ENCODE assay signal across 33 mouse cellular contexts in genomic region chr2:170446843-170447383, GRCm38 (mm10). TPM values are rescaled to one million over a fixed set of nuclear protein-coding genes. Genes with fewer than 3 reads are reported as not detected.
A peak's percentile ranks its signal among the peaks of the same experiment; 100 is the strongest.
DNase-seq lines count a peak whose midpoint lies in the region; ATAC-seq and TF ChIP-seq lines count a peak whose summit lies in the region.
"Had no signal": no experiment of that assay in that cellular context is flagged by ENCODE, and none has a peak within 500 bp of the region (broad histone marks: within the 10 kb centered on the region; RNA-seq: fewer than 3 reads in every experiment).

No protein-coding gene starts in this region.

- no peak for TF ChIP-seq EP300 in stomach, postnatal 0 days (optimal IDR thresholded peaks at IDR 0.05)

- H3K4me3 ChIP-seq in embryonic facial prominence, embryonic 14.5 days (ENCODE audit: low read depth, low read length) = no peak overlapping the region
- H3K4me3 ChIP-seq in embryonic facial prominence, embryonic 10.5 days = no peak overlapping the region
- no peak overlapping the region for H3K4me3 ChIP-seq in neural tube, embryonic 13.5 days
- H3K4me3 ChIP-seq in stomach, postnatal 0 days (ENCODE audit: low read depth, low read length) = no peak overlapping the region
- no peak overlapping the region for H3K4me3 ChIP-seq in thymus, adult 2 months (ENCODE audit: control insufficient read depth, insufficient read depth, low read length)
- H3K4me3 ChIP-seq: forebrain, embryonic 12.5 days; gastrocnemius, adult 2 months; hindbrain, embryonic 10.5 days; intestine, embryonic 15.5 days; left cerebral cortex, adult 2 months; midbrain, embryonic 10.5 days; myocyte had no signal

- H3K4me2 ChIP-seq in embryonic facial prominence, embryonic 14.5 days (ENCODE audit: low read depth, low read length) = no peak overlapping the region
- no peak overlapping the region for H3K4me2 ChIP-seq in neural tube, embryonic 13.5 days
- no peak overlapping the region for H3K4me2 ChIP-seq in stomach, postnatal 0 days (replicated peaks; ENCODE audit: low read depth)
- H3K4me2 ChIP-seq: forebrain, embryonic 12.5 days; heart, embryonic 11.5 days; intestine, embryonic 15.5 days had no signal

- no peaks in the 10 kb centered on the region for H3K4me1 ChIP-seq in embryonic facial prominence, embryonic 14.5 days (ENCODE audit: control insufficient read depth, insufficient read depth, low read length)
- no peaks in the 10 kb centered on the region; the same call in 1 of the 2 replicates for H3K4me1 ChIP-seq in embryonic facial prominence, embryonic 10.5 days
- H3K4me1 ChIP-seq in neural tube, embryonic 13.5 days (replicated peaks) = peaks cover 9% of the 10 kb centered on the region
- H3K4me1 ChIP-seq in stomach, postnatal 0 days (replicated peaks; ENCODE audit: control insufficient read depth, insufficient read depth) = peaks cover 2% of the 10 kb centered on the region
- no peaks in the 10 kb centered on the region for H3K4me1 ChIP-seq in thymus, adult 2 months (replicated peaks; ENCODE audit: control insufficient read depth, insufficient read depth, low read length)
- H3K4me1 ChIP-seq: intestine, embryonic 15.5 days had no signal

- H3K36me3 ChIP-seq in embryonic facial prominence, embryonic 14.5 days (ENCODE audit: control insufficient read depth, insufficient read depth, low read length) = no peaks in the 10 kb centered on the region
- H3K36me3 ChIP-seq in embryonic facial prominence, embryonic 10.5 days (replicated peaks) = no peaks in the 10 kb centered on the region
- H3K36me3 ChIP-seq in neural tube, embryonic 13.5 days = no peaks in the 10 kb centered on the region
- H3K36me3 ChIP-seq in stomach, postnatal 0 days (ENCODE audit: control insufficient read depth, insufficient read depth, low read length) = no peaks in the 10 kb centered on the region
- H3K36me3 ChIP-seq in thymus, adult 2 months (ENCODE audit: control insufficient read depth, insufficient read depth, low read length) = no peaks in the 10 kb centered on the region
- H3K36me3 ChIP-seq: forebrain, embryonic 12.5 days; hindbrain, embryonic 10.5 days; intestine, embryonic 15.5 days; midbrain, embryonic 10.5 days had no signal

- no peak for TF ChIP-seq CTCF in stomach, postnatal 0 days (IDR thresholded peaks at IDR 0.05; ENCODE audit: low read depth)
- TF ChIP-seq CTCF in thymus, adult 2 months (IDR thresholded peaks at IDR 0.05; ENCODE audit: borderline replicate concordance, control insufficient read depth, extremely low read depth, insufficient read depth, low read length, poor library complexity) = no peak

- peak; percentile 51 for ATAC-seq in embryonic facial prominence, embryonic 14.5 days (ENCODE audit: low read depth)
- ATAC-seq in neural tube, embryonic 13.5 days (ENCODE audit: low read depth) = no peak
- peak; percentile 65 for ATAC-seq in stomach, postnatal 0 days (ENCODE audit: low FRiP score, low TSS enrichment)
- ATAC-seq: hindbrain, embryonic 16.5 days; intestine, embryonic 15.5 days; midbrain, embryonic 16.5 days had no signal

- H3K27ac ChIP-seq in embryonic facial prominence, embryonic 14.5 days (replicated peaks; ENCODE audit: low read depth, low read length) = no peak overlapping the region
- H3K27ac ChIP-seq in embryonic facial prominence, embryonic 10.5 days (replicated peaks) = no peak overlapping the region
- peak overlapping the region; percentile 65; the same call in 1 of the 2 replicates for H3K27ac ChIP-seq in neural tube, embryonic 13.5 days (replicated peaks)
- peak overlapping the region; percentile 61 for H3K27ac ChIP-seq in stomach, postnatal 0 days (replicated peaks)
- no peak overlapping the region for H3K27ac ChIP-seq in thymus, adult 2 months (ENCODE audit: control insufficient read depth, insufficient read depth, low read length)
- H3K27ac ChIP-seq: forebrain, embryonic 12.5 days; gastrocnemius, adult 2 months; hindbrain, embryonic 10.5 days; intestine, embryonic 15.5 days; left cerebral cortex, adult 2 months; midbrain, embryonic 10.5 days had no signal

- no peak for DNase-seq in embryonic facial prominence, embryonic 14.5 days (ENCODE audit: low spot score)
- DNase-seq in embryonic facial prominence, embryonic 10.5 days (ENCODE audit: low spot score) = no peak
- no peak for DNase-seq in neural tube, embryonic 10.5 days (ENCODE audit: extremely low spot score, low spot score)
- DNase-seq in adrenal gland, postnatal 14 days = peak; percentile 37
- DNase-seq in stomach, postnatal 0 days (ENCODE audit: low spot score) = peak; percentile 53
- no peak for DNase-seq in gastrocnemius, adult 8-10 months (ENCODE audit: low spot score in 2 of 2)
- DNase-seq in thymus, adult 2 months = no peak
- DNase-seq: cerebellum, adult 11-12 months; gastrocnemius, adult 2 months; left cerebral cortex, postnatal 4 days; thymus, postnatal 4 days had no signal

- no peak for TF ChIP-seq POLR2A in thymus, adult 2 months (IDR thresholded peaks at IDR 0.05; ENCODE audit: control insufficient read depth, extremely low read depth, insufficient read depth, low read length, poor library complexity)

- WGBS in embryonic facial prominence, embryonic 14.5 days = 69% methylated on average over 5 of the region's 5 CpGs
- WGBS in embryonic facial prominence, embryonic 10.5 days = 80% methylated on average over 5 of the region's 5 CpGs
- WGBS in neural tube, embryonic 13.5 days = 69% methylated on average over 5 of the region's 5 CpGs
- 58% methylated on average over 5 of the region's 5 CpGs for WGBS in stomach, postnatal 0 days
- 88% methylated on average over 5 of the region's 5 CpGs for WGBS in thymus, adult 2 months

- H3K9me3 ChIP-seq in embryonic facial prominence, embryonic 14.5 days (ENCODE audit: control insufficient read depth, low read length) = no peaks in the 10 kb centered on the region
- no peaks in the 10 kb centered on the region for H3K9me3 ChIP-seq in embryonic facial prominence, embryonic 10.5 days
- H3K9me3 ChIP-seq in neural tube, embryonic 13.5 days = no peaks in the 10 kb centered on the region
- no peaks in the 10 kb centered on the region for H3K9me3 ChIP-seq in stomach, postnatal 0 days (ENCODE audit: control insufficient read depth, low read length)
- H3K9me3 ChIP-seq: forebrain, embryonic 12.5 days; hindbrain, embryonic 10.5 days; intestine, embryonic 15.5 days; midbrain, embryonic 10.5 days had no signal

- H3K9ac ChIP-seq in embryonic facial prominence, embryonic 14.5 days (ENCODE audit: low read depth, low read length) = no peak overlapping the region
- H3K9ac ChIP-seq in neural tube, embryonic 13.5 days = no peak overlapping the region
- no peak overlapping the region for H3K9ac ChIP-seq in stomach, postnatal 0 days (ENCODE audit: low read length)
- H3K9ac ChIP-seq: forebrain, embryonic 12.5 days; intestine, embryonic 15.5 days had no signal

- no peaks in the 10 kb centered on the region for H3K27me3 ChIP-seq in embryonic facial prominence, embryonic 14.5 days (replicated peaks; ENCODE audit: control insufficient read depth, insufficient read depth, low read length)
- peaks cover 4% of the 10 kb centered on the region; the same call in 1 of the 2 replicates for H3K27me3 ChIP-seq in embryonic facial prominence, embryonic 10.5 days (replicated peaks; ENCODE audit: low read depth, poor library complexity, severe bottlenecking)
- peaks cover 5% of the 10 kb centered on the region; the same call in 1 of the 2 replicates for H3K27me3 ChIP-seq in neural tube, embryonic 13.5 days
- H3K27me3 ChIP-seq in stomach, postnatal 0 days (ENCODE audit: control insufficient read depth, insufficient read depth, low read length) = no peaks in the 10 kb centered on the region
- no peaks in the 10 kb centered on the region for H3K27me3 ChIP-seq in thymus, adult 2 months (ENCODE audit: control insufficient read depth, insufficient read depth, low read length)
- H3K27me3 ChIP-seq: intestine, embryonic 15.5 days had no signal

RNA-seq across cellular contexts. Expression of gene Bcas1, which starts 19.3 kb away (rescaled TPM):
- polyA plus RNA-seq in embryonic facial prominence, embryonic 14.5 days (2014; fragmentation: Nextera tagmentation; extraction: Ambion mirVana) = 0.90 and 2.5 TPM in 2 replicates
- 0.92 and 1.2 TPM in 2 replicates for polyA plus RNA-seq in embryonic facial prominence, embryonic 10.5 days (2016; fragmentation: Nextera tagmentation; extraction: Ambion mirVana)
- polyA plus RNA-seq in neural tube, embryonic 13.5 days (2015; fragmentation: Nextera tagmentation; extraction: Ambion mirVana) = 15.6 and 15.7 TPM in 2 replicates
- 0.30 and 0.49 TPM in 2 replicates for total RNA-seq in adrenal gland, postnatal 14 days (2021)
- polyA plus RNA-seq in stomach, postnatal 0 days (2015; fragmentation: Nextera tagmentation; extraction: Ambion mirVana) = 33.0 and 34.7 TPM in 2 replicates
- 1 to 10 TPM in 2 of 4 experiments, under 1 TPM in 2; 0.41 to 1.5 (median 0.92) TPM for total RNA-seq in gastrocnemius, adult 8-10 months (2022)
- polyA plus RNA-seq in thymus, adult 2 months (2012; rRNA removed) = 0.32 and 0.43 TPM in 2 replicates
- total RNA-seq: liver, adult 2 months had no signal
- polyA plus RNA-seq: kidney, embryonic 14.5 days had no signal

RNA-seq across cellular contexts. Expression of gene Pfdn4, which starts 49.3 kb away (rescaled TPM):
- polyA plus RNA-seq in embryonic facial prominence, embryonic 14.5 days (2014; fragmentation: Nextera tagmentation; extraction: Ambion mirVana) = 82.4 and 87.6 TPM in 2 replicates
- 91.9 and 96.9 TPM in 2 replicates for polyA plus RNA-seq in embryonic facial prominence, embryonic 10.5 days (2016; fragmentation: Nextera tagmentation; extraction: Ambion mirVana)
- 170 and 171 TPM in 2 replicates for polyA plus RNA-seq in neural tube, embryonic 13.5 days (2015; fragmentation: Nextera tagmentation; extraction: Ambion mirVana)
- 19.4 and 24.1 TPM in 2 replicates for total RNA-seq in adrenal gland, postnatal 14 days (2021)
- polyA plus RNA-seq in stomach, postnatal 0 days (2015; fragmentation: Nextera tagmentation; extraction: Ambion mirVana) = 55.6 and 61.8 TPM in 2 replicates
- total RNA-seq in gastrocnemius, adult 8-10 months (2022) = 10 to 100 TPM in 3 of 4 experiments, 1 to 10 TPM in 1; 8.3 to 15.2 (median 10.4) TPM
- 10.8 and 12.0 TPM in 2 replicates for polyA plus RNA-seq in thymus, adult 2 months (2012; rRNA removed)

RNA-seq across cellular contexts. Expression of gene Cyp24a1, which starts 50.0 kb away (rescaled TPM):
- polyA plus RNA-seq in embryonic facial prominence, embryonic 14.5 days (2014; fragmentation: Nextera tagmentation; extraction: Ambion mirVana) = not detected in 2 replicates
- polyA plus RNA-seq in embryonic facial prominence, embryonic 10.5 days (2016; fragmentation: Nextera tagmentation; extraction: Ambion mirVana) = not detected in 2 replicates
- not detected in 2 replicates for polyA plus RNA-seq in neural tube, embryonic 13.5 days (2015; fragmentation: Nextera tagmentation; extraction: Ambion mirVana)
- not detected in 2 replicates for total RNA-seq in adrenal gland, postnatal 14 days (2021)
- polyA plus RNA-seq in stomach, postnatal 0 days (2015; fragmentation: Nextera tagmentation; extraction: Ambion mirVana) = not detected in 2 replicates
- total RNA-seq in gastrocnemius, adult 8-10 months (2022) = not detected
- polyA plus RNA-seq in thymus, adult 2 months (2012; rRNA removed) = 0.04 TPM in 2 replicates
- total RNA-seq: gastrocnemius, adult 2 months; granulocyte monocyte progenitor cell, adult 5-6 weeks; layer of hippocampus, postnatal 10 days; left cerebral cortex, adult 2 months; left cerebral cortex, postnatal 4 days; liver, adult 2 months; neutrophil, adult 5-6 weeks had no signal
- polyA plus RNA-seq: embryonic facial prominence, embryonic 11.5 days; forebrain, embryonic 12.5 days; heart, embryonic 11.5 days; heart, postnatal 0 days; intestine, embryonic 15.5 days; large intestine, adult 2 months; liver, adult 2 months; liver, embryonic 16.5 days; lung, postnatal 0 days; midbrain, embryonic 10.5 days; spleen, adult 2 months; stomach, embryonic 14.5 days had no signal

Comparison
In these comparisons a context has a peak if more than half of its experiments do, and no peak if none do; other contexts are left out.
1. DNase-seq: peak in adrenal gland, postnatal 14 days (single experiment) and stomach, postnatal 0 days (single experiment); none in embryonic facial prominence, embryonic 14.5 days (single experiment), embryonic facial prominence, embryonic 10.5 days (single experiment), neural tube, embryonic 10.5 days (single experiment), gastrocnemius, adult 8-10 months (0 of 2) and thymus, adult 2 months (single experiment).
2. H3K27ac ChIP-seq: peak in neural tube, embryonic 13.5 days (single experiment) and stomach, postnatal 0 days (single experiment); none in embryonic facial prominence, embryonic 14.5 days (single experiment), embryonic facial prominence, embryonic 10.5 days (single experiment) and thymus, adult 2 months (single experiment).